Mouse (Mus musculus): ENCODE data around the gene Unc5c. TPM values are rescaled to one million over a fixed set of nuclear protein-coding genes. Genes with fewer than 3 reads are reported as not detected.

The Unc5c gene
- polyA plus RNA-seq, 1 experiment from 2014 or later, result 11.2 TPM

DNA sequence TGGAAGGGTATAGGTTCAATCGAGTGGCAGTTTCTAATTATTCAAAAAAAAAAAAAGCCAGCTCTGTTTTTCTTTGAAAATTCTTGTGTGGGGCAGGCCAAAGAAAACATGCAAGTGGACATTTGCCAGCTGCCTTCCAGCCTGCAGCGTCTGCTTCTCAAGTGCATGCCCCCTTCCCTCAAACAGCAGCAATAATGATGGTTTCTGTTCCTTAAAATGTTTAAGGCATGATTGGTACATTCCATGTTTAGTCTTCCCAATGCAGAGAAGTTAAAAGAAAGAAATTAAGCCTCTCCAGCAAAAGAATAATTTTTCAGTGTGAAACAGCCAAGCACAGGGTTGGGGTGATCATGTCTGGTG lies 26.9 kb downstream of the Unc5c start:
- ATAC-seq (replicated peaks; ENCODE audit: insufficient number of reproducible peaks, low FRiP score, low TSS enrichment), result peak; percentile 26; the same call in 1 of the 2 replicates
- H3K4me2 ChIP-seq, result no peak overlapping the region; the same call in 1 of the 2 replicates
- no peak overlapping the region for H3K4me3 ChIP-seq (ENCODE audit: low read depth, low read length)
- H3K9ac ChIP-seq (ENCODE audit: low read depth, low read length), result no peak overlapping the region
- H3K4me1 ChIP-seq (ENCODE audit: control insufficient read depth, insufficient read depth, low read length), result peaks cover 9% of the 10 kb centered on the region; the same call in 1 of the 2 replicates
- no peaks in the 10 kb centered on the region for H3K36me3 ChIP-seq (ENCODE audit: control insufficient read depth, insufficient read depth, low read length)
- 9% methylated on average over 2 of the region's 2 CpGs for WGBS (ENCODE audit: insufficient replicate concordance)
- no peaks in the 10 kb centered on the region for H3K27me3 ChIP-seq (ENCODE audit: control insufficient read depth, insufficient read depth, low read length)
- peak overlapping the region; percentile 60; the same call in 1 of the 2 replicates for H3K27ac ChIP-seq (ENCODE audit: low read depth, low read length)
- no peaks in the 10 kb centered on the region for H3K9me3 ChIP-seq (replicated peaks; ENCODE audit: control insufficient read depth, low read length)

DNA sequence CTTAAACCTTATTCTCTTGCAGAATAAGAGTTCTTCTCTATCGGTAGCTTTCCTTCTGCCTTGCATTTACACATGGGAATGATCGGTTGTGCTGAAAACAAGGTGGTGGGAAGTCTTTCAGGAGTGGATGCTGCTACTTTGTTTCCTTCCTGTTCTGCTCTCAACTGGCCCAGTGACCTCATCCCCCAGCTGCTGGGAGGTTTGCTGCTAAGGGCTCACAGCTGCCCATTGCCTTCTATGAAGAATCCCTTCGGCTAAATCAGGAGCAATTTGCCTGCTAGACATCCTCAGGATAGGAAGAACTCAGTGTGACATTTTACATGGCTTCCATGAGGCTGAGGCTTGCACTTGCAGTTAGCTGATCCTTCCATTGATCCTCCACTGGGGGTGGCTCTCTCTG lies 28.0 kb downstream of the Unc5c start:
- WGBS (ENCODE audit: insufficient replicate concordance), result 50% methylated on average over 3 of the region's 3 CpGs
- peaks cover 9% of the 10 kb centered on the region; the same call in 1 of the 2 replicates for H3K4me1 ChIP-seq (ENCODE audit: control insufficient read depth, insufficient read depth, low read length)
- H3K9me3 ChIP-seq (replicated peaks; ENCODE audit: control insufficient read depth, low read length), result no peaks in the 10 kb centered on the region
- H3K36me3 ChIP-seq (ENCODE audit: control insufficient read depth, insufficient read depth, low read length), result no peaks in the 10 kb centered on the region
- no peaks in the 10 kb centered on the region for H3K27me3 ChIP-seq (ENCODE audit: control insufficient read depth, insufficient read depth, low read length)
- no peak for ATAC-seq (replicated peaks; ENCODE audit: insufficient number of reproducible peaks, low FRiP score, low TSS enrichment)
- H3K4me3 ChIP-seq (ENCODE audit: low read depth, low read length), result no peak overlapping the region
- no peak overlapping the region for H3K9ac ChIP-seq (ENCODE audit: low read depth, low read length)
- H3K27ac ChIP-seq (ENCODE audit: low read depth, low read length), result peak overlapping the region; percentile 64; the same call in 1 of the 2 replicates
- no peak overlapping the region for H3K4me2 ChIP-seq

DNA sequence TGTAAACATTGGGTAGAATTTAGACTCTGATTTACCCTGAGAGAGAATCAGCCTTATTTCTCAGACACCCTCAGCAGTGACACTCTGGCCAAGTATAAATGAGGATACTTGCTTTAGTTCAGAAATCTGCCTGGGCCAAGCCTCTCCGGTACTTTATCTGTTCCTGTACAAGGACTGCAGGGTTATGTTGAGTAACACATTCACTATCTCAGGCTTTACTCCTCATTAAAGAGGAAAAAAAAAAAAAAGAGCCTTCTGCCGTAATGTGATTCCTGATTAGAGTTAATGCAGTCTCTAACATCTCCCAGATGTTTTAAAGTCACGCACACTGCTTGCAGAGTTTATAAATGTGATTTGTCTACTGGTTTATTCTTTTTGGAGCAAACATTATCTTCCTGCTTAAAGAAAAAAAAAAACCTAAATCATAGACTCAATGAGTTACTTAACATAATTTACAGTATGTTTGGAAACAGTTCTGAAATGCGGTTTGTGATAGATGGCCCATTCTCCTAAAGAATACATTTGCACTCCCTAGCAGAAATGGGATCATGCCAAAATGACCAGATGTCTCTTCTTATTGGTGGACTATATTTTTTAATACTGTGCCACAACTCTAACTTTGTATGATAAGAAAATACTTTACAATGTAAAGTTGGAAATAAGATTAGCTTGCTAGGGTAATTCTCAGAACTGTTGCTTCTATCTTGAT lies 33.5 kb downstream of the Unc5c start:
- Histone ChIP-seq H3K9me3 (replicated peaks; ENCODE audit: control insufficient read depth, low read length) (no peaks in the 10 kb centered on the region), H3K4me2 (no peak overlapping the region), H3K27me3 (ENCODE audit: control insufficient read depth, insufficient read depth, low read length) (no peaks in the 10 kb centered on the region), H3K4me1 (ENCODE audit: control insufficient read depth, insufficient read depth, low read length) (peaks cover 10% of the 10 kb centered on the region; the same call in 1 of the 2 replicates), H3K27ac (ENCODE audit: low read depth, low read length) (no peak overlapping the region), H3K9ac (ENCODE audit: low read depth, low read length) (no peak overlapping the region), H3K4me3 (ENCODE audit: low read depth, low read length) (no peak overlapping the region), H3K36me3 (ENCODE audit: control insufficient read depth, insufficient read depth, low read length) (no peaks in the 10 kb centered on the region)
- 21% methylated on average over 4 of the region's 4 CpGs for WGBS (ENCODE audit: insufficient replicate concordance)
- peak; percentile 55; the same call in 1 of the 2 replicates for ATAC-seq (replicated peaks; ENCODE audit: insufficient number of reproducible peaks, low FRiP score, low TSS enrichment)

DNA sequence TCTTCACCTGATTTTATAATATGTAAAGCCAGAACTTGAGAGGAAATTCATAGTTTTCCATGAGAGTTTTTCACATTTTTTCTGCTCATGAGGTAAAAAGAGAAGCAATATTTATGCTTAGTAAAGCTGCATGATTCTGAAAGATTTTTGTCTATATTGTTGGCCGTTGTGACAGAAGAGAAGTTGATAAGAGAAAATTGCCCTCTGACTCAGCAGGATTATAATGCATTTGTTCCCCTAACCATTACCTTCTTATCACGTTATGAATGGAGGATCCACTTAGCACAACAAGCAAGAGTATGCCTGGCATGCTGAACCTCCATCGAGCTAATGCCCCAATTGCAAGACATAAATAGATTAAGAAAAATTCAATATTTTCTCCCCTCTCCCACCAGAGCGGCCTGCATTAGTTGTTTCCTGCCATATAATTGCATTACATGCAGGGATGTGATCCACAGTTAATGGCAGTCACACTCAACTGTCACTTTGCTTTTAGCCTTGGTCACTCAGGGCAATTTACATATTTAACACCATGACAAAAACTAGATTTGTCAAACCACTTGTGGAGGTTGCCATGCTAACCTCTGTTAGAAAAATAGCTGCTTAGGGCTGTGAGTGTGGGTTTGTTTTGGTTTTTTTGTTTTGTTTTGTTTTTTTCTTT lies 37.0 kb downstream of the Unc5c start:
- no peaks in the 10 kb centered on the region for H3K36me3 ChIP-seq (ENCODE audit: control insufficient read depth, insufficient read depth, low read length)

DNA sequence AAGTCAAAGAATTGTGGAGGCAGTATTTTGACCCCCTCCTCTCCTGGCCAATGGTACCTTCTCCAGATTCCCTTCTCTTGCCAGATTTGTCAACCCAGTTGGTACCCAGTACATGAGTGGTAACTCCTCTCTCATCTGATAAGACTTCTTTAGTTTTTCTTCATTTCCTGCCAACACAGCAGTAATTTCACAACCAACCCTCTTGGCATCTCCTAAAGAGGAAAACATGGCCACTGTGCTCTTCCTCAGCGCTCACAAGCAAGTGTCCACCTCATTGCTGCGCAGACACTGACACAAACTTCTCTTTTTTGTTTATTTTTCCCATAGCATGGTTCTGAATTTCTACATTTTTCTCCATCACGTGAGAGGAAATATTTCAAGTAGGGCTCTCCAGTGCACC lies 38.3 kb downstream of the Unc5c start:
- H3K4me3 ChIP-seq (ENCODE audit: low read depth, low read length), result no peak overlapping the region
- no peak for ATAC-seq (replicated peaks; ENCODE audit: insufficient number of reproducible peaks, low FRiP score, low TSS enrichment)
- no peaks in the 10 kb centered on the region for H3K9me3 ChIP-seq (replicated peaks; ENCODE audit: control insufficient read depth, low read length)
- H3K9ac ChIP-seq (ENCODE audit: low read depth, low read length), result no peak overlapping the region
- no peaks in the 10 kb centered on the region for H3K36me3 ChIP-seq (ENCODE audit: control insufficient read depth, insufficient read depth, low read length)
- peaks cover 5% of the 10 kb centered on the region; the same call in 1 of the 2 replicates for H3K4me1 ChIP-seq (ENCODE audit: control insufficient read depth, insufficient read depth, low read length)
- no peaks in the 10 kb centered on the region for H3K27me3 ChIP-seq (ENCODE audit: control insufficient read depth, insufficient read depth, low read length)
- no peak overlapping the region for H3K27ac ChIP-seq (ENCODE audit: low read depth, low read length)
- WGBS (ENCODE audit: insufficient replicate concordance), result 80% methylated on average over 3 of the region's 3 CpGs
- no peak overlapping the region for H3K4me2 ChIP-seq

More for the DNA sequence above, 37.0 kb downstream of the Unc5c start:
- Histone ChIP-seq H3K9me3 (replicated peaks; ENCODE audit: control insufficient read depth, low read length) (no peaks in the 10 kb centered on the region), H3K27me3 (ENCODE audit: control insufficient read depth, insufficient read depth, low read length) (no peaks in the 10 kb centered on the region), H3K4me2 (no peak overlapping the region), H3K27ac (ENCODE audit: low read depth, low read length) (no peak overlapping the region), H3K9ac (ENCODE audit: low read depth, low read length) (no peak overlapping the region), H3K4me3 (ENCODE audit: low read depth, low read length) (no peak overlapping the region), H3K4me1 (ENCODE audit: control insufficient read depth, insufficient read depth, low read length) (peaks cover 8% of the 10 kb centered on the region; the same call in 1 of the 2 replicates)
- ATAC-seq (replicated peaks; ENCODE audit: insufficient number of reproducible peaks, low FRiP score, low TSS enrichment), result no peak
- 33% methylated on average over 4 of the region's 4 CpGs for WGBS (ENCODE audit: insufficient replicate concordance)

DNA sequence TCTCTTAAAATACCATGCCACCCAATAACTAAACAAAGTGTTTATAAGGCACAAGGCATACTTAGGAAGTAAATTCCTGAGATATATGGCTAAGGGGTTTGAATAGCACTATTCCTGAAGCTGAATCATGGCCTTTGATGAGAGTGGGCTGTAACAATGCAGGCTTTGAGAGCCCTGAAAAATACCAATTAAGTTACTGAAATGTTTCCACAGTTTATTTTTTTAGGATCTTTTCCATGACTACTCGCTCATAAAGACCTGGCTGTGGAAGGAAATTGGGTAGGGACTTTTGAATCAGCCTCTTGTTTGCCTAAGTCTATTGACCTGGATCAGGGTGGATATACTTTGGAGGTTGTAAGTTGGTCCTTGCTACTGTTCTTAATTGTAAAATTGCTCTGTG lies 44.8 kb downstream of the Unc5c start:
- no peak overlapping the region for H3K4me2 ChIP-seq
- no peaks in the 10 kb centered on the region for H3K36me3 ChIP-seq (ENCODE audit: control insufficient read depth, insufficient read depth, low read length)
- no peaks in the 10 kb centered on the region for H3K27me3 ChIP-seq (ENCODE audit: control insufficient read depth, insufficient read depth, low read length)
- no peaks in the 10 kb centered on the region for H3K9me3 ChIP-seq (replicated peaks; ENCODE audit: control insufficient read depth, low read length)
- H3K9ac ChIP-seq (ENCODE audit: low read depth, low read length), result no peak overlapping the region
- H3K4me3 ChIP-seq (ENCODE audit: low read depth, low read length), result no peak overlapping the region
- H3K27ac ChIP-seq (ENCODE audit: low read depth, low read length), result no peak overlapping the region
- ATAC-seq (replicated peaks; ENCODE audit: insufficient number of reproducible peaks, low FRiP score, low TSS enrichment), result no peak
- H3K4me1 ChIP-seq (ENCODE audit: control insufficient read depth, insufficient read depth, low read length), result no peaks in the 10 kb centered on the region
- WGBS (ENCODE audit: insufficient replicate concordance), result 50% methylated on average over 1 of the region's 1 CpGs

DNA sequence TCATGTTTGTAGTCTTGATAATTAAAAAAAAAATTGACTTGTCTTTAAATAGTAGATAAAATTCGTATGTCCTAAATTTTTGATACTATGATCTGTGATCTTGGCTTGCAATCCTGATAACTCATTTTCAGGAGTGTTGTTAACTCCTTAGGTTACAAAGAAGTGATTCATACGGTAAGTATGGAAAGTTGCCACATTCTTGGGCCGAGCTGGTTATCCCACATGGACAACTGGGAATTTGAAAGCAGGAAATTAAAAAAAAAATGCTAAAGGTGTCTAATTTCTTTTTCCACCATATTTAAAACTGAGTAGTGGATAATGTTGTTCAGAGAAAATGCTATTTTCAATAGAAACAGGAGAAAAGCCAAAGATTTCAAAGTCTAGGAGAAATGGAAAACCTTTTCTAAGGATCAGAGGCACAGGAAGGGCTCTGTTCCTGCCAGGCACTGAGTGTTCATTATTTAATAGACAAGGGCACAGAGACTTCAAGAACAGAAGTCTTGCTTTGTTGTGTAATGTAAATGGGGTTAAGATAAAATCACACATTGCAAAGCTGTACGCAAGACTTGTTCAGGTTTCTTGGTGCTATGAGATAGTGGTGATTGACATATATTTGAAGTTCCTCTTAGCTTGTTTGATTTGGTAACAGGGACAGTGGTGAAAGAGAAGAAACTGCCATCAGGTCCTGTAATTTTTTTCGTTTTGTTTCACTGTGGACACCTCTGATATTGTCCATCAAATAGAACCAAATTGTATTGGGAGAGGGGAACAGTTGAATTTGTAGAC lies 46.4 kb downstream of the Unc5c start:
- H3K4me2 ChIP-seq, result no peak overlapping the region
- 48% methylated on average over 5 of the region's 5 CpGs for WGBS (ENCODE audit: insufficient replicate concordance)
- no peak overlapping the region for H3K9ac ChIP-seq (ENCODE audit: low read depth, low read length)
- H3K4me3 ChIP-seq (ENCODE audit: low read depth, low read length), result no peak overlapping the region
- no peaks in the 10 kb centered on the region for H3K27me3 ChIP-seq (ENCODE audit: control insufficient read depth, insufficient read depth, low read length)
- no peaks in the 10 kb centered on the region for H3K36me3 ChIP-seq (ENCODE audit: control insufficient read depth, insufficient read depth, low read length)
- no peaks in the 10 kb centered on the region for H3K9me3 ChIP-seq (replicated peaks; ENCODE audit: control insufficient read depth, low read length)
- no peaks in the 10 kb centered on the region for H3K4me1 ChIP-seq (ENCODE audit: control insufficient read depth, insufficient read depth, low read length)
- no peak overlapping the region for H3K27ac ChIP-seq (ENCODE audit: low read depth, low read length)
- no peak for ATAC-seq (replicated peaks; ENCODE audit: insufficient number of reproducible peaks, low FRiP score, low TSS enrichment)

DNA sequence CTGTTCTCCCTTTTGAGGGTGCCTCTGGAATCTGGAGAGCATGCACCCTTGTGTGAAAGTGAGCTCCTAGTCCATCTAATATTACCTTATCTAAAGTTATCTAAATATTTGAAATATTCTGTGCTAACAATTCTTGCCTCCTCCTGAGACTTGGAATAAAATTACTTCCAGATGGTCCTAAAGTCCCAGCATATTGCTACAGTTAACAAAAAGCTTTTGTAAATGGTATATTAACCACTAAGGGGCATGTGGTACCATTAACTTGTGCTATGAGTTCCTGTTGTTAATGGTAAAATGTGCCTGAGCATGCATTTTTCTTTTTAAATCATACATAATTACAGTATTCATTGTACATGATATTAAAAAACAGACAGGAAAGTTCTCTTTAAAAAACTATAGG lies 63.7 kb downstream of the Unc5c start:
- Histone ChIP-seq H3K9ac (ENCODE audit: low read depth, low read length) (no peak overlapping the region), H3K36me3 (ENCODE audit: control insufficient read depth, insufficient read depth, low read length) (no peaks in the 10 kb centered on the region)
- ATAC-seq (replicated peaks; ENCODE audit: insufficient number of reproducible peaks, low FRiP score, low TSS enrichment), result no peak

More for the DNA sequence above, 63.7 kb downstream of the Unc5c start:
- Histone ChIP-seq H3K4me2 (no peak overlapping the region), H3K27me3 (ENCODE audit: control insufficient read depth, insufficient read depth, low read length) (no peaks in the 10 kb centered on the region), H3K9me3 (replicated peaks; ENCODE audit: control insufficient read depth, low read length) (no peaks in the 10 kb centered on the region), H3K4me3 (ENCODE audit: low read depth, low read length) (no peak overlapping the region), H3K4me1 (ENCODE audit: control insufficient read depth, insufficient read depth, low read length) (no peaks in the 10 kb centered on the region), H3K27ac (ENCODE audit: low read depth, low read length) (no peak overlapping the region)

Data from heart, embryonic 11.5 days (tissue).